Mouse (Mus musculus) thymus, adult 2 months (tissue): ENCODE data around the gene Fam122c. TPM values are rescaled to one million over a fixed set of nuclear protein-coding genes. Genes with fewer than 3 reads are reported as not detected.

Experiments
- DNase-seq: peaks from one replicate; pipeline ENCODE4 v3.0.0; 2021
- H3K27ac ChIP-seq: fragments of 200-500 bp; 2 replicates; pipeline ENCODE4 v1.5.1; 2012; ENCODE audit warnings: low read length, control low read depth; ENCODE audit not compliant: control insufficient read depth, insufficient read depth
- H3K27me3 ChIP-seq: fragments of 200-500 bp; 2 replicates; pipeline ENCODE4 v1.6.1; 2012; ENCODE audit warnings: mild to moderate bottlenecking, low read length, moderate library complexity, mixed read lengths; ENCODE audit not compliant: control insufficient read depth, insufficient read depth
- H3K36me3 ChIP-seq: fragments of 200-500 bp; 2 replicates; pipeline ENCODE4 v1.6.1; 2012; ENCODE audit warnings: mild to moderate bottlenecking, low read length, moderate library complexity; ENCODE audit not compliant: control insufficient read depth, insufficient read depth
- H3K4me1 ChIP-seq: fragments of 200-500 bp; replicated peaks from 2 replicates; pipeline ENCODE4 v1.6.1; 2012; ENCODE audit warnings: low read length; ENCODE audit not compliant: control insufficient read depth, insufficient read depth
- H3K4me3 ChIP-seq: fragments of 200-500 bp; 2 replicates; pipeline ENCODE4 v1.5.1; 2012; ENCODE audit warnings: mild to moderate bottlenecking, low read length, control low read depth, moderate library complexity; ENCODE audit not compliant: control insufficient read depth, insufficient read depth
- CTCF ChIP-seq: fragments of 200-500 bp; IDR thresholded peaks from 2 replicates; pipeline ENCODE4 v1.5.1; 2012; ENCODE audit warnings: mild to moderate bottlenecking, control low read depth, low read length, moderate library complexity, borderline replicate concordance; ENCODE audit not compliant: control insufficient read depth, poor library complexity, insufficient read depth; ENCODE audit errors: extremely low read depth
- POLR2A ChIP-seq: fragments of 200-500 bp; IDR thresholded peaks from 2 replicates; pipeline ENCODE4 v1.6.1; 2012; ENCODE audit warnings: mild to moderate bottlenecking, low read length, control low read depth, moderate library complexity; ENCODE audit not compliant: control insufficient read depth, poor library complexity, insufficient read depth; ENCODE audit errors: extremely low read depth
- WGBS: fragments of 180-500 bp; shearing (Covaris S2); methylation state at CpG from one replicate; pipeline ENCODE4 v1.1.7; 2018; 5-methylcytosine and 5-hydroxymethylcytosine counted together
- polyA plus RNA-seq: library from polyadenylated mRNA; depleted of rRNA; stranded (reverse); fragments of >200 nt; gene quantifications from 2 replicates; pipeline ENCODE4 v1.2.3, GENCODE M21; 2012; rRNA removed

Gene Fam122c
- polyA plus RNA-seq, 1 experiment, result not detected

- H3K27ac ChIP-seq, result no peak overlapping the region
- WGBS, result 95% methylated on average over 7 of the region's 7 CpGs
- no peak for DNase-seq
- H3K36me3 ChIP-seq, result no peaks in the 10 kb centered on the region
- no peaks in the 10 kb centered on the region for H3K4me1 ChIP-seq
- H3K27me3 ChIP-seq, result no peaks in the 10 kb centered on the region
- H3K4me3 ChIP-seq, result no peak overlapping the region
- TF ChIP-seq CTCF (no peak), POLR2A (no peak)
These were observed 91.6 kb downstream of the Fam122c start for GRCm38 (mm10) chrX:53364668-53365383.

- under 1% methylated on average over 25 of the region's 25 CpGs for WGBS
- TF ChIP-seq POLR2A (no peak), CTCF (no peak)
These were observed 96.5 kb downstream of the Fam122c start for GRCm38 (mm10) chrX:53369534-53370365.

GRCm38 (mm10) chrX:53370366-53370740 lies 97.1 kb downstream of the Fam122c start, which contains the start of gene Mospd1:
Gene Mospd1, minus strand, starts transcription at chrX:53370502.
- no peaks in the 10 kb centered on the region for H3K27me3 ChIP-seq
- DNase-seq, result peak; percentile 92
- TF ChIP-seq POLR2A, result peak; percentile 91
- TF ChIP-seq CTCF, result no peak
- 0% methylated on average over 13 of the region's 15 CpGs for WGBS
- H3K4me3 ChIP-seq, result peak within 1 kb of the TSS; percentile 99
- no peaks in the 10 kb centered on the region for H3K4me1 ChIP-seq
- no peaks in the 10 kb centered on the region for H3K36me3 ChIP-seq
- peak within 1 kb of the TSS; percentile 80 for H3K27ac ChIP-seq

More at GRCm38 (mm10) chrX:53369534-53370365, 96.5 kb downstream of the Fam122c start:
- Histone ChIP-seq H3K36me3 (no peaks in the 10 kb centered on the region), H3K4me1 (no peaks in the 10 kb centered on the region), H3K4me3 (peak overlapping the region; percentile 99), H3K27ac (peak overlapping the region; percentile 80), H3K27me3 (no peaks in the 10 kb centered on the region)
- DNase-seq, result peak; percentile 40

Other genes starting within 250 kb of the Fam122c start
- gene Plac1, start 33.3 kb upstream of the Fam122c start, polyA plus RNA-seq, result 0.19 and 0.31 TPM in 2 replicates
- gene Fam122b, start 3.6 kb upstream of the Fam122c start, polyA plus RNA-seq, result 7.8 and 8.2 TPM in 2 replicates
- 2.3 and 3.0 TPM in 2 replicates for gene Mospd1, start 97.1 kb downstream of the Fam122c start, polyA plus RNA-seq
- not detected in 2 replicates for gene Etd, start 161.5 kb downstream of the Fam122c start, polyA plus RNA-seq